Mouse (Mus musculus) lung, adult 2 months (tissue): Measurements from ENCODE around the gene Exd2.

ENCODE experiments used
- CTCF ChIP-seq: fragments of 200-500 bp; IDR thresholded peaks from 2 replicates; pipeline ENCODE4 v1.5.1; 2011; ENCODE audit warnings: mild to moderate bottlenecking, low read length, control low read depth; ENCODE audit not compliant: insufficient read depth
- POLR2A ChIP-seq: fragments of 200-500 bp; IDR thresholded peaks from 2 replicates; pipeline ENCODE4 v1.6.1; 2011; ENCODE audit warnings: low read depth, mild to moderate bottlenecking, control low read depth, low read length, borderline replicate concordance; ENCODE audit errors: extremely low read depth

GRCm38 (mm10) chr12:80519621-80520332, 56.9 kb downstream of the Exd2 start:
- TF ChIP-seq POLR2A (no peak), CTCF (0 out of 2 replicates have a peak, but pooled peaks have one; percentile 15)
